In the genomic region with DNA sequence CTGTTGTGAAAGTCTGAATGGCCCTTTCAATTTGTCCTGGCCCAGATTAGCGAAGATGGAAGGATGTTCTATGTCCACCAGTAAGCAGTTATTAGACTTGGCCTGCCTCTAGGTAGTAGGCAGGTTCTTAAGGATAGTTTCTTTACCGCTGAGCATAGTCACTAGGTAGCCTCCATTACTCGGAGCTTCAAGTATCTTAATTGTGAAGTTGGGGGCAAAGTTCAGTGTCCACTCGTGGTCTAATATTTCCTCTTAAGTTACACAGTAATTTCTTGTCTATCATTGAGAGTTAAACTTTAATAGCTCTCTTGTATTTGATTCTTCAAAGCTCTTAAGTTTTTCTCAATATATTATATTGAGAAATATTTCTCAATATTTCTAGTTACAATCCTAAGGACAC, we compare ENCODE assay signal across 24 mouse cellular contexts.
"Had no signal": no experiment of that assay in that cellular context is flagged by ENCODE, and none has a peak within 500 bp of the region (broad histone marks: within the 10 kb centered on the region; RNA-seq: fewer than 3 reads in every experiment).

No protein-coding gene starts in this region.

- H3K4me2 ChIP-seq: limb, embryonic 13.5 days; liver, embryonic 12.5 days; liver, embryonic 15.5 days; lung, embryonic 15.5 days; midbrain, embryonic 13.5 days; neural tube, embryonic 13.5 days; stomach, embryonic 15.5 days had no signal

- H3K4me1 ChIP-seq: limb, embryonic 10.5 days; limb, embryonic 13.5 days; liver, embryonic 12.5 days; liver, embryonic 15.5 days; lung, embryonic 15.5 days; megakaryocyte, embryonic 14.5 days; midbrain, embryonic 10.5 days; midbrain, embryonic 13.5 days; neural tube, embryonic 13.5 days; stomach, embryonic 15.5 days had no signal

- H3K27me3 ChIP-seq: limb, embryonic 13.5 days; liver, embryonic 12.5 days; liver, embryonic 15.5 days; lung, embryonic 15.5 days; megakaryocyte, embryonic 14.5 days; midbrain, embryonic 13.5 days; neural tube, embryonic 13.5 days; stomach, embryonic 15.5 days had no signal

- H3K36me3 ChIP-seq: limb, embryonic 10.5 days; limb, embryonic 13.5 days; liver, embryonic 12.5 days; liver, embryonic 15.5 days; lung, embryonic 15.5 days; midbrain, embryonic 10.5 days; midbrain, embryonic 13.5 days; neural tube, embryonic 13.5 days; stomach, embryonic 15.5 days had no signal

- H3K27ac ChIP-seq: hindbrain, postnatal 0 days; layer of hippocampus, adult 2 months; limb, embryonic 10.5 days; limb, embryonic 13.5 days; liver, embryonic 12.5 days; liver, embryonic 15.5 days; lung, embryonic 15.5 days; midbrain, embryonic 10.5 days; midbrain, embryonic 13.5 days; neural tube, embryonic 13.5 days; stomach, embryonic 15.5 days had no signal

- H3K9ac ChIP-seq: limb, embryonic 13.5 days; liver, embryonic 12.5 days; liver, embryonic 15.5 days; lung, embryonic 15.5 days; midbrain, embryonic 13.5 days; neural tube, embryonic 13.5 days; stomach, embryonic 15.5 days had no signal

- DNase-seq: layer of hippocampus, adult 9-11 months; liver; lung, adult 18-20 months; lung, postnatal 10 days; lung, postnatal 36 days; retina, postnatal 1 day; right cerebral cortex, postnatal 25 days; spleen, adult 18-20 months; thymus, postnatal 25 days had no signal

- H3K9me3 ChIP-seq: limb, embryonic 10.5 days; liver, embryonic 15.5 days; lung, embryonic 15.5 days; megakaryocyte, embryonic 14.5 days; midbrain, embryonic 10.5 days; midbrain, embryonic 13.5 days; neural tube, embryonic 13.5 days; stomach, embryonic 15.5 days had no signal

- H3K4me3 ChIP-seq: layer of hippocampus, adult 2 months; limb, embryonic 10.5 days; limb, embryonic 13.5 days; liver, embryonic 12.5 days; liver, embryonic 15.5 days; lung, embryonic 15.5 days; megakaryocyte, embryonic 14.5 days; midbrain, embryonic 10.5 days; midbrain, embryonic 13.5 days; myocyte; neural tube, embryonic 13.5 days; stomach, embryonic 15.5 days had no signal

- ATAC-seq: hindbrain, postnatal 0 days; inflammation-experienced regulatory T-cells, adult 6 months; liver, embryonic 12.5 days; midbrain, embryonic 13.5 days; midbrain, embryonic 16.5 days had no signal
